Mouse (Mus musculus) intestine, embryonic 16.5 days (tissue): ENCODE measurements at regions not wholly inside any gene's neighbourhood (a gene's known extent, or its start where the extent isn't known, plus 50 kb on each side); places are given as distances from the start of the nearest gene placed in this dataset.

Experiments used
- ATAC-seq: fragments of 200-750 bp; cut with Nextera tagmentation; 2 replicates; pipeline ENCODE4 v1.8.0; 2017; ENCODE audit warnings: moderate TSS enrichment, moderate library complexity
- H3K27ac ChIP-seq: fragments of 300-500 bp; sonication (generic); 2 replicates; pipeline ENCODE4 v1.5.1; 2014; ENCODE audit warnings: mild to moderate bottlenecking, low read length
- H3K27me3 ChIP-seq: fragments of 300-500 bp; sonication (generic); replicated peaks from 2 replicates; pipeline ENCODE4 v1.6.1; 2014; ENCODE audit warnings: low read length, control low read depth, mixed read lengths; ENCODE audit not compliant: control insufficient read depth, insufficient read depth
- H3K36me3 ChIP-seq: fragments of 300-500 bp; sonication (generic); 2 replicates; pipeline ENCODE4 v1.6.1; 2014; ENCODE audit warnings: low read length, control low read depth; ENCODE audit not compliant: control insufficient read depth, insufficient read depth
- H3K4me1 ChIP-seq: fragments of 300-500 bp; sonication (generic); 2 replicates; pipeline ENCODE4 v1.6.1; 2014; ENCODE audit warnings: low read length, control low read depth, mixed read lengths; ENCODE audit not compliant: control insufficient read depth, insufficient read depth
- H3K4me2 ChIP-seq: fragments of 300-500 bp; sonication (generic); 2 replicates; pipeline ENCODE4 v1.6.1; 2014; ENCODE audit warnings: low read depth, low read length, control low read depth
- H3K4me3 ChIP-seq: fragments of 300-500 bp; sonication (generic); 2 replicates; pipeline ENCODE4 v1.5.1; 2014; ENCODE audit warnings: mild to moderate bottlenecking, low read length
- H3K9ac ChIP-seq: fragments of 300-500 bp; sonication (generic); 2 replicates; pipeline ENCODE4 v1.6.1; 2014; ENCODE audit warnings: low read depth, low read length
- H3K9me3 ChIP-seq: fragments of 300-500 bp; sonication (generic); 2 replicates; pipeline ENCODE4 v1.6.1; 2016; ENCODE audit warnings: low read length, control low read depth; ENCODE audit not compliant: control insufficient read depth
- WGBS: fragments of 180-500 bp; shearing (Covaris S2); extraction: QIAGEN DNeasy Blood & Tissue Kit; methylation state at CpG from one replicate; pipeline ENCODE4 v1.1.7; 2014; 5-methylcytosine and 5-hydroxymethylcytosine counted together

DNA sequence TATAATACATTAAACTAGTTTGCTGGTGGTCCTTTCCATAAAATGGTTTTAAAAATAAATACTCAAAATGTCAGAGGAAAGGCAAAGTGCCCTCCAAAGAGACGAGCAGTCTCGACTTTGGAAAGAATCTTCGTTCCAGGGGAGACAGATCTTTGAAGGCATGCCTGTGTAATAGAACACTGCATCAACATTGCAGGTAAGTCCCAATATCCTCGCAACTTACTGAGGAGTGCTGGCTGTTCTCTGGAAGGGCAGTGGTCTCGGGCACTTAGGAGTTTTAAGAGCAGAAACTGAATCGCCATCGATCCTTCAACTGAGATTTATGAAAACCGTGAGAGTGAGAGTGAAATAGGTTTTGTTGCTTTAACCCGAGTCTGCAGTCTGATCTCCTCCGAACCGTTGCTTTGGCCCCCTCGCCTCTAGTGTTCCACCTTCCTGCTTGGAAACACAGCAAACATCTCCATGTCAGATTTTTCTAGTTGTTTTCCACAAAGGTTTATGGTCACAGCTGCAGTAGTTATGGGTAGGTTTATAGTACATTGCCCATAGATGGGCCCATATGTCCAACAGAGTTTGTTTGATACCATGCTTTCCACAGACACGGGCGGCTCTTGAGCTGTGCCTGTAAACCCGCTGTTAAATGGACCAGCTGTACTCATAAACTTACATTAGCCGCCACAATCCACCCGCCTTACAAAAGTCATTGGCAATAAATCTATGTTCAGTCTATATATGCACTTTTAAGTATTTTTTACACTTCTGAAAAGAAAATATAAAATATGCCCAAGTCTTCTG, 181.6 kb upstream of the Eya4 start:
- Histone ChIP-seq H3K9ac (no peak overlapping the region), H3K27ac (no peak overlapping the region), H3K4me2 (no peak overlapping the region), H3K36me3 (no peaks in the 10 kb centered on the region), H3K4me3 (no peak overlapping the region), H3K4me1 (no peaks in the 10 kb centered on the region), H3K9me3 (no peaks in the 10 kb centered on the region), H3K27me3 (no peaks in the 10 kb centered on the region)
- 71% methylated on average over 17 of the region's 17 CpGs for WGBS
- ATAC-seq, result no peak

DNA sequence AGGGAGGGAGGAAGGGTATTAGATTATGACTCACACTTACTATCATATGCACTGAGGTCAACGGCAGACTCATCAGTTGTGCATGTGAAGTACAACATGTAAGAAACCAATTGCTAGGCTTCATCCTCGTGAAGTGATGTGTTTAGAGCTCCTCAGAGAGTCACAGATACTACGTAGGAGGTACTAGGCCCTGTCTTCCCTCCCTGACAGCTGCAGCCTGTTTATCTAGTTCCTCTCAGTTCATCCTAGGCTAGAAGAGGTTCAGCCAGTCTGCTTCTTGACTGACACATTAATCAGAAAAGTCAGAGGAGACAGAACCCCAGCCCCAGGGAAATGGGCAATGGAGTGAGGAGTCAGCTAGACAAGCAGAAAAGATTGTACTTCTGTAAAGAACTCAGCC, 180.1 kb upstream of the Eya4 start:
- WGBS, result 68% methylated on average over 3 of the region's 3 CpGs
- H3K27me3 ChIP-seq, result no peaks in the 10 kb centered on the region
- no peaks in the 10 kb centered on the region for H3K9me3 ChIP-seq
- H3K4me1 ChIP-seq, result no peaks in the 10 kb centered on the region
- H3K9ac ChIP-seq, result no peak overlapping the region
- no peak for ATAC-seq
- no peak overlapping the region for H3K27ac ChIP-seq
- H3K36me3 ChIP-seq, result no peaks in the 10 kb centered on the region
- no peak overlapping the region for H3K4me3 ChIP-seq
- no peak overlapping the region for H3K4me2 ChIP-seq

DNA sequence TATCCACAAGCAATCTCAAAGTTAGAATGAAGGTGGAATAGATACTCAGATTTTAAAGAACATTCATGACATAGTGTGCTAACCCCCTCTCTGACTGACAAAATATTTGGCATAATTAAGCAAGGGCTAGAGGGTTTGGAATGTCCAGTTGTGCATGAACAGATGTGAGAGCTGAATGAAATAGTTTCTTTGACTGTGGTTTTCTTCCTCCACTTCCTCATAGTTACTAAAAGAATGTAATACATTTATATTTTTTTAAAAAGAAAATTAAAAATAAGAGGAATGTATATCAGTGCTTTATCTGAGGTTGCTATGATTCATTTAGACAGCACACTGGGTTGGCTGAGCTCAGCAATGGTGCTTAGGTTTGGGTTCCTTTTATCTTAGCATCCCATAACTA, 176.2 kb upstream of the Eya4 start:
- Histone ChIP-seq H3K27me3 (no peaks in the 10 kb centered on the region), H3K4me1 (no peaks in the 10 kb centered on the region), H3K9ac (no peak overlapping the region), H3K4me3 (no peak overlapping the region), H3K4me2 (no peak overlapping the region), H3K9me3 (no peaks in the 10 kb centered on the region), H3K27ac (no peak overlapping the region), H3K36me3 (no peaks in the 10 kb centered on the region)
- ATAC-seq, result no peak

DNA sequence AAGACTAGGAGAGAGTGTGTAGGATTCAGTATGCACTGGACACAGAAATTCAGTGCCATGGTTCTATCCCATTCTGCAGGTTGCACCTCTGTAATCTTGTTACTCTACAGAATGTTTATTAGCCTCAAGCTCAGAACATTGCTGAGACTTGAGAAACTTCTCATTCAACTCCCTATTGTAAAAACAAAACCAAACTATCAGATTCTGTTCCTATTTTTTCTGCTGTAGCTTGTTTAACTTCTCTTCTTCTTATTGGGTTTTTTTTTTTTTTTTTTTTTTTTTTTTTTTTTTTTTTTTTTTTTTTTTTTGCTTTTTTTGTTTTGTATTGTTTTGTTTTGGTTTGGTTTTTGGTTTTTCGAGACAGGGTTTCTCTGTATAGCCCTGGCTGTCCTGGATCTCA, 172.1 kb upstream of the Eya4 start:
- Histone ChIP-seq H3K9me3 (no peaks in the 10 kb centered on the region), H3K9ac (no peak overlapping the region), H3K4me2 (no peak overlapping the region), H3K27me3 (no peaks in the 10 kb centered on the region), H3K36me3 (no peaks in the 10 kb centered on the region), H3K27ac (no peak overlapping the region), H3K4me3 (no peak overlapping the region), H3K4me1 (no peaks in the 10 kb centered on the region)
- ATAC-seq, result no peak
- 86% methylated on average over 1 of the region's 1 CpGs for WGBS

DNA sequence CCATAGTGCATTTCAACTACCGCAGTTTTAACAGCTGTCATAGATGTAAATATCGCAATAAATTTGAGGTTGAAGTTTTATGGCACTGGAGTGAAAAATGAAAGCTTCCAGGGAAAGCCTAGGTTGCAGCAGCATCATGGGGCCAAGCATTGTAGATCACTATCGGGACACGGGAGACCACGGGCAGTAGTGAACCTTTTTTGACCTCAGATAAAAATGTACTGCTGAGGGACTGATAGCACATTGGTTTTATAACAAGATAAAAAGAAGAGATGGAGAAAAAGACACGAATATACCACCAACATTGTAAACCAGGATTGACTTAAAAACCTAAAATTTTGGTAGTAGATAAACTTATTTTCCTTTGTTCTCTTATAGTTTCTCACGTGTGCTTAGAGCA, 143.1 kb upstream of the Eya4 start:
- H3K4me2 ChIP-seq, result no peak overlapping the region
- WGBS, result 62% methylated on average over 7 of the region's 7 CpGs
- H3K9me3 ChIP-seq, result no peaks in the 10 kb centered on the region
- no peaks in the 10 kb centered on the region for H3K4me1 ChIP-seq
- H3K4me3 ChIP-seq, result no peak overlapping the region
- no peak overlapping the region for H3K27ac ChIP-seq
- H3K27me3 ChIP-seq, result no peaks in the 10 kb centered on the region
- no peak for ATAC-seq
- H3K36me3 ChIP-seq, result no peaks in the 10 kb centered on the region
- no peak overlapping the region for H3K9ac ChIP-seq

DNA sequence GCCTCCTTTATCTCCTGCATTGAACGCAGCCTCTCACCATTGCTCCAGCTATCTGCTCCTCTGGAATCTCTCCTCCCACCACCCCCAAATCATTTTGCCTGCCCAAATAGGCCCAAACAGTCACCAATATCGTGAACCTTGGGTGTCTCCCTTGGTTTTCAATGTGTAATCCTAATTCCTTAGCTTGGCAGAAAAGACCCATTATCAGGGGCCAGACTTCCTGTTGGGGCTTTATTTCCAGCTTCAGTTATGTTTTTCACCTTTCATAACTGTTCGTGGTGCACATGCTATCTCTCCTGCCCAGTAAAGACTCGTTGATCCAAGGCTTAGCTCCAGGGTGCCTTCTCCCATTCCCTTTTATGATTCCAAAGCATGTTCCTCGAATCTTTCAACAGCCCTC, 142.4 kb upstream of the Eya4 start:
- Histone ChIP-seq H3K9me3 (no peaks in the 10 kb centered on the region), H3K4me1 (no peaks in the 10 kb centered on the region), H3K4me2 (no peak overlapping the region), H3K4me3 (no peak overlapping the region), H3K27ac (no peak overlapping the region), H3K27me3 (no peaks in the 10 kb centered on the region), H3K9ac (no peak overlapping the region), H3K36me3 (no peaks in the 10 kb centered on the region)
- no peak for ATAC-seq
- 68% methylated on average over 5 of the region's 5 CpGs for WGBS

DNA sequence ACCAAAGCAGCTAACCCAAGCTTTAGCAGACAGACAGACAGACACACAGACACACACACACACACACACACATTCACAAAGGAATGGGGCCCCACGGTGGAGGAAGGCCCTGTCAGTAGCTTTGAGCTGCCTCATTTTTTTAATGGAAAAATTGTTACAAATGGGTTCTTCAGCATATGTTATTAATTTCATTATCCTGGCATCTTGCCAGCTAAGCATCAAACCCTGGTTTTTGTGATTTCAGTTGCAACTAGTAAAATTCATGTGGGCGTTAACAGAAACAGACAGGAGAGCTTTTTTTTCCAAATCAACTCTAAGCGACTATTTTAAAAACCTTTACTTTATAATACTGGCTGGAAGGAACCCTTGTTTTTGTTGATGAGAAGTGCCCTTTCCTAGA, 138.4 kb upstream of the Eya4 start:
- no peak for ATAC-seq
- Histone ChIP-seq H3K36me3 (no peaks in the 10 kb centered on the region), H3K27ac (no peak overlapping the region), H3K4me1 (no peaks in the 10 kb centered on the region), H3K4me2 (no peak overlapping the region), H3K9ac (no peak overlapping the region), H3K27me3 (no peaks in the 10 kb centered on the region), H3K9me3 (no peaks in the 10 kb centered on the region), H3K4me3 (no peak overlapping the region)
- WGBS, result 67% methylated on average over 3 of the region's 3 CpGs

DNA sequence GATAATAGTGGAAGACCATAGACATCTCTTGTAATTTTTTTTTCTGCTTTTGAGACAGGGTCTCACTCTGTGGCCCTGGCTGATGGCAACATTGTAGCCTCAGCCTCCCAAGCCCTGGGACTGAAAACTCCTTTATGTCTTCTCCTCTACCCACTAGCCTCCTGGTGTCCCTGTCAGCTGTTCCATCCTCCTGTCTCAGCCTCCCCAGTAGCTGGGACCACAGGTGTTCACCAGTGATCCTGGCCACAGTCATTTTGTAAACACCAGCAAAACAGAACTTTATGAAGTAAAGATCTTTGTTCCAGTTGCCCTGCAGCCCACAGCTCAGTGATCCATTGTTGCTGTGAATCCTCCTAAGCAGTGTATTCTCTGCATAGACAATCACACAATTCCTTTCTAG, 129.9 kb upstream of the Eya4 start:
- no peaks in the 10 kb centered on the region for H3K4me1 ChIP-seq
- no peak overlapping the region for H3K27ac ChIP-seq
- H3K4me2 ChIP-seq, result no peak overlapping the region
- H3K9ac ChIP-seq, result no peak overlapping the region
- no peaks in the 10 kb centered on the region for H3K27me3 ChIP-seq
- H3K9me3 ChIP-seq, result no peaks in the 10 kb centered on the region
- H3K36me3 ChIP-seq, result no peaks in the 10 kb centered on the region
- ATAC-seq, result no peak
- H3K4me3 ChIP-seq, result no peak overlapping the region

DNA sequence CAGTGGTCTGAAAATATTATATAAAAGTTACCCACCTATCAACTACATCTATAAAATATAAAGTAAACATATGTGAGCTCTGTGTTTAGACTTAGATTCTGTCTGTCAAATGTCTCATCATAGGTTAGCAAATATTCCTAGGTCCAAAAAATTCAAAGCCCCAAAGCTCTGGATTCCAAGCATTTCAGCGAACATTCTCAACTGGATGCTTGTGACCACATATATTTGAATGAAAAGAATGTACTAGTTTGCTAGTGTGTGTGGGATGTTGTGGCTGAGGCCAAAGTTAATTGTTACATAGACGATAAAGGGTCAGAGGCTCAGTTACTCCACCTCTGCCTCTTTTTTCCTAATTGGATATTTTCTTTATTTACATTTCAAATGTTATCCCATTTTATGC, 128.3 kb upstream of the Eya4 start:
- Histone ChIP-seq H3K4me1 (no peaks in the 10 kb centered on the region), H3K27ac (no peak overlapping the region), H3K4me2 (no peak overlapping the region), H3K36me3 (no peaks in the 10 kb centered on the region), H3K9ac (no peak overlapping the region), H3K9me3 (no peaks in the 10 kb centered on the region), H3K4me3 (no peak overlapping the region), H3K27me3 (no peaks in the 10 kb centered on the region)
- ATAC-seq, result no peak
- 91% methylated on average over 2 of the region's 2 CpGs for WGBS

DNA sequence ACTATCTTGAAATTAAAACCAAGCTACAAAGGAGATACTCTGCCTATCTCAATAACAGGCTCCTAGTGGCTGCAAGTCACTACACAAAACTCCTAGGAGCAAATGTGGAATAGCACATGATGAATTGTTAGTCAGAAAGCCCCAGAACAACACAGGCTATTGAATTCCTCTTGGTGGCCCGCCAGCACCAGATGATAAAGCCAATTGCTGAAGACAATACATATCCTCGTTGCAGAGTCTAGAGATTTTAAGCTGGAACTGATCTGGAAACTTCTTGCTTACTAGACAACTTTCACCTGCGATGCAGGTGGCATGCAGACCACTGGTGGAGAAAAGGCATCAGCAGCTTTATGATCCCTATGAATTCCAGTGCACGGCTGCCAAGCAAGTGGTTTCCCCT, 126.5 kb upstream of the Eya4 start:
- H3K36me3 ChIP-seq, result no peaks in the 10 kb centered on the region
- H3K27ac ChIP-seq, result no peak overlapping the region
- no peak overlapping the region for H3K4me3 ChIP-seq
- WGBS, result 83% methylated on average over 4 of the region's 4 CpGs
- no peak overlapping the region for H3K4me2 ChIP-seq
- H3K4me1 ChIP-seq, result no peaks in the 10 kb centered on the region
- no peak overlapping the region for H3K9ac ChIP-seq
- H3K9me3 ChIP-seq, result no peaks in the 10 kb centered on the region
- no peak for ATAC-seq
- H3K27me3 ChIP-seq, result no peaks in the 10 kb centered on the region
